Mouse (Mus musculus): ENCODE data around the gene Tmem102. TPM values are rescaled to one million over a fixed set of nuclear protein-coding genes. Genes with fewer than 3 reads are reported as not detected.

Tmem102 gene
- polyA plus RNA-seq (2014; fragmentation: Nextera tagmentation; extraction: Ambion mirVana) = 0.83 and 0.93 TPM in 2 replicates

DNA sequence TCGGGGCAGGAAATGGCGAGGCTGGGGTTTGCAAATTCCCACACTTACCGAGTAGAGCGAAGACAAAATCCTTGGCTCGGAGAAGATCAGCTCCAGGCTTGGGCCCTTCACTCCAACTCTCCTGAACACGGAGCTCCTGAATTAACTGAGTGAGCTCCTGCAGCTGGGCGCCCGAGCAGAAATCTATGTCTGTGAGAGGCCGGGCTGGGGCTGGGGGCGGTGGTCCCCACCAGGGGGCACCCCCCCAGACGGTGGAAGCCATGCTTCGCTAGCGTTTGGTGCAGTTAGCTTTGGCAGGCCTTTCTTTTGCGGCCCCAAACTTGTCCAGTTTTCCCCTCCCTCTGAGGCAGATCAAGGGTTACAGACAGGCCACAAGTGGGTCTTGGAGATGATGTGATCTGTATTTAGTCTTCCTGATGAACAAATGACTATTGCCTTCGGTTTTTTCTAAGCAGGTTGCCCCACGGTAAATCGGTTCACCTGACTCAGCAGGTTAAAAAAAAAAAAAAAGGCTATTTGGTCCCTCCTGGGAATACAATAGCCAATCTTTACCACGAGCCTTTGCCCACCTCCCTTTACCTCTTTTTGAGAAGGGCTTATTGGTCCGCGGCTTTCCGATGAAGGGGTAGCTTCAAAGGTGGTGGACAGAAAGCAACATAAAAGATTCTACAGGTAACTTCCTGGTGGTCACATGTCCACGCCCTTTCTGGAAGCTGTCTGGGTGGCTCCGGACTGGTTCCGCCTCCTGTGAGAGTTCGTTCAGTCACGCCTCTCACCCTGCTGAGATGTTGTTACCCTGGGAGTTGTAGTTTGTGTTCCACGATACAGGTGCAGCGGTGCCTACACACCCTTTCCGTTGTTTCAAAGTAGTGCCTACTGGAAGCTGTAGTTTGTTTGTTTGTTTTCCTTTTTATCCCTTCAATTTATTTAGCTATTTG, at the start of gene Tmem102:
Gene Tmem102 (minus strand): TSS at position 653 of the 938 bp plus-strand sequence.
- DNase-seq (ENCODE audit: low spot score) = peak; percentile 22
- WGBS = 5% methylated on average over 29 of the region's 29 CpGs
- H3K27ac ChIP-seq (ENCODE audit: low read depth, low read length) = no peak within 1 kb of the TSS
- no peak for ATAC-seq (ENCODE audit: low FRiP score)
- no peaks in the 10 kb centered on the region for H3K36me3 ChIP-seq (ENCODE audit: control insufficient read depth, insufficient read depth, low read length)
- peaks cover 51% of the 10 kb centered on the region for H3K27me3 ChIP-seq (ENCODE audit: control insufficient read depth, insufficient read depth, low read length)
- H3K4me2 ChIP-seq (replicated peaks; ENCODE audit: low read depth, low read length) = peak within 1 kb of the TSS; percentile 22
- H3K9me3 ChIP-seq (ENCODE audit: control insufficient read depth, low read length) = no peaks in the 10 kb centered on the region
- H3K4me3 ChIP-seq (ENCODE audit: low read depth, low read length) = 0 out of 2 replicates have a peak within 1 kb of the TSS, but pooled peaks have one; percentile 11
- no peak within 1 kb of the TSS for H3K9ac ChIP-seq (ENCODE audit: low read depth, low read length)
- H3K4me1 ChIP-seq (replicated peaks; ENCODE audit: control insufficient read depth, insufficient read depth, low read length) = peaks cover 13% of the 10 kb centered on the region

DNA sequence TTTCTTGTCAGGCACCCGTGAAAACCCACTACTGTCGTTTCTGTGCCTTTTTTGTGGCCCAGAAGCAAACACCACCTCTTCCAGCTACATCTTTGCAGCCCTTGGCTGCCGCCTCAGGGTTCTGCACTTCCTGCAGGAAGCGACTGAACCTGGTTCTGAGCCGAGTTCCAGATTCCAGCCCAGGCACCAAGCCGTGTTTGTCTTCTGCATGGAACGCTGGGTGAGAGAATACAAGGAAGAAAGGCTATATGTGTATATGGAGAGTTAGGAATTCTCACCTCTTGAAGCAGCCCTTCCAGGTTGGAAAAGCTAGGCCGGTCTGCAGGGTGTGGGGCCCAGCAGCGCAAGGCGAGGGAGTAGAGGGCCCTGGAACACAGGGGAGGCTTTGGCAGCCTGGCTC, 49.3 kb upstream of the Tmem102 start:
- H3K27me3 ChIP-seq (ENCODE audit: control insufficient read depth, insufficient read depth, low read length) = peaks cover 17% of the 10 kb centered on the region
- ATAC-seq (ENCODE audit: low FRiP score) = no peak
- no peak overlapping the region for H3K27ac ChIP-seq (ENCODE audit: low read depth, low read length)
- no peak overlapping the region for H3K4me3 ChIP-seq (ENCODE audit: low read depth, low read length)
- DNase-seq (ENCODE audit: low spot score) = no peak
- 90% methylated on average over 10 of the region's 10 CpGs for WGBS
- no peak overlapping the region for H3K9ac ChIP-seq (ENCODE audit: low read depth, low read length)
- peaks cover 3% of the 10 kb centered on the region; the same call in 1 of the 2 replicates for H3K4me1 ChIP-seq (replicated peaks; ENCODE audit: control insufficient read depth, insufficient read depth, low read length)
- no peaks in the 10 kb centered on the region for H3K9me3 ChIP-seq (ENCODE audit: control insufficient read depth, low read length)
- no peak overlapping the region for H3K4me2 ChIP-seq (replicated peaks; ENCODE audit: low read depth, low read length)
- no peaks in the 10 kb centered on the region for H3K36me3 ChIP-seq (ENCODE audit: control insufficient read depth, insufficient read depth, low read length)

DNA sequence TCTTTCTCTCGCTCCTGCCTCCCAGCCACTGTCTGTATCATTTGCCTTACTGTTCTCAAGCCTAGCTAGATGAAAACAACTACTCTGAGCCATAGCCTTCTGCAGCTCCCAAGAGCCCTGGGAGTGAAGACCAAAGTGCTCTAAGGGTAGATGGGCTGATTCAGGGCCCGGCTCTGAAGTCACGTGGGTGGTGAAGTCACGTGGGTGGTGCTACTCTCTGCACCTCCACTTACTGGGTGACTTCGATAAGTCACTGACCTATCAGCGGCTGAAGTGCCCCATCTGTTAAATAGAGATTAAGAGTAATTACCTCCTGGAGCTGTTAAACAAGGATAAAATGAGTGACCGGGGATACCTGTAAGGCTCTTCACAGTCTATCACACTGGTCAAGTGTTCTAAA, 48.6 kb upstream of the Tmem102 start:
- H3K9me3 ChIP-seq (ENCODE audit: control insufficient read depth, low read length) = no peaks in the 10 kb centered on the region
- peak; percentile 27; the same call in 1 of the 2 replicates for ATAC-seq (ENCODE audit: low FRiP score)
- no peak overlapping the region for H3K27ac ChIP-seq (ENCODE audit: low read depth, low read length)
- peaks cover 15% of the 10 kb centered on the region for H3K27me3 ChIP-seq (ENCODE audit: control insufficient read depth, insufficient read depth, low read length)
- no peak overlapping the region for H3K4me2 ChIP-seq (replicated peaks; ENCODE audit: low read depth, low read length)
- no peak for DNase-seq (ENCODE audit: low spot score)
- peaks cover 3% of the 10 kb centered on the region; the same call in 1 of the 2 replicates for H3K4me1 ChIP-seq (replicated peaks; ENCODE audit: control insufficient read depth, insufficient read depth, low read length)
- WGBS = 79% methylated on average over 7 of the region's 7 CpGs
- H3K4me3 ChIP-seq (ENCODE audit: low read depth, low read length) = no peak overlapping the region
- no peaks in the 10 kb centered on the region for H3K36me3 ChIP-seq (ENCODE audit: control insufficient read depth, insufficient read depth, low read length)
- no peak overlapping the region for H3K9ac ChIP-seq (ENCODE audit: low read depth, low read length)

DNA sequence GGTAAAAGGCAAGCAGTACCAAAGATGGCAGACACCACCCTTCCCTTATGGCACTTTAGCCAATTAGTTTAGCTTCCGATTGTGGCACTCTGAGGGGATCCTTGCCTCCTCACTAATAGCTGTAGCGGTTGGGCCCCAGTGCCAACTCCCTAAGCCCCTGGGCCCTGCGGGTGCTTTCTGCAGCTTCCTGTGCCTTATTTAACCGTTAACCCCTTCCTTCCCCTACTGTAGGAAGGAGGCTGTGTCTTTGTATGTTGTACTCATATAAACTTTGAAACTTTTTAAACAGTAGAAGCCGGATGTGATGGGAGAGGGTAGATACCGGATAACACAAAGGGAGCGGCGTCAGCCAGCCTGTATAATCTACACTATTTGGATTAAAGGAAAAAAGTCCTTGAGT, 45.3 kb upstream of the Tmem102 start:
- no peak overlapping the region for H3K27ac ChIP-seq (ENCODE audit: low read depth, low read length)
- no peak overlapping the region for H3K4me2 ChIP-seq (replicated peaks; ENCODE audit: low read depth, low read length)
- no peak overlapping the region for H3K9ac ChIP-seq (ENCODE audit: low read depth, low read length)
- 84% methylated on average over 8 of the region's 8 CpGs for WGBS
- no peaks in the 10 kb centered on the region for H3K36me3 ChIP-seq (ENCODE audit: control insufficient read depth, insufficient read depth, low read length)
- no peak for ATAC-seq (ENCODE audit: low FRiP score)
- no peaks in the 10 kb centered on the region for H3K9me3 ChIP-seq (ENCODE audit: control insufficient read depth, low read length)
- H3K27me3 ChIP-seq (ENCODE audit: control insufficient read depth, insufficient read depth, low read length) = no peaks in the 10 kb centered on the region
- DNase-seq (ENCODE audit: low spot score) = no peak
- H3K4me3 ChIP-seq (ENCODE audit: low read depth, low read length) = no peak overlapping the region
- H3K4me1 ChIP-seq (replicated peaks; ENCODE audit: control insufficient read depth, insufficient read depth, low read length) = peaks cover 8% of the 10 kb centered on the region

DNA sequence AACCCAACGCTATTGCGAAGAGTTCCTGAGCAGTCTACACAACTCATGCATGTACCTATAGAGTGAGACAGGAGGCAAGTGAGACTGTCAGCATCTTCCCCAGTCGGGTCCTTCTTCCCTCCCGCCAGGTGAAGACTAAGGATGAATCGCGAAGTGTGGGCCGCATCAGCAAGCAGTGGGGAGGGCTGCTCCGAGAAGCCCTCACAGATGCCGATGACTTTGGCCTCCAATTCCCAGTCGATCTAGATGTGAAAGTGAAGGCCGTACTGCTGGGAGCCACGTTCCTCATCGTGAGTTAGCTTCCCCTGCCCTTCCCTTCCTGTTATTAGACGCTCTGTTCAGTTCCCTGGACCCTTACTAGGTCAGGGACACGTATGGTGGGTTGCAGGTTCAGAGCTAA, 44.5 kb upstream of the Tmem102 start:
- DNase-seq (ENCODE audit: low spot score) (no peak), ATAC-seq (ENCODE audit: low FRiP score) (no peak)
- WGBS = 94% methylated on average over 15 of the region's 15 CpGs
- Histone ChIP-seq H3K4me2 (replicated peaks; ENCODE audit: low read depth, low read length) (no peak overlapping the region), H3K36me3 (ENCODE audit: control insufficient read depth, insufficient read depth, low read length) (no peaks in the 10 kb centered on the region), H3K4me3 (ENCODE audit: low read depth, low read length) (no peak overlapping the region), H3K27me3 (ENCODE audit: control insufficient read depth, insufficient read depth, low read length) (no peaks in the 10 kb centered on the region), H3K27ac (ENCODE audit: low read depth, low read length) (no peak overlapping the region), H3K4me1 (replicated peaks; ENCODE audit: control insufficient read depth, insufficient read depth, low read length) (peaks cover 10% of the 10 kb centered on the region), H3K9me3 (ENCODE audit: control insufficient read depth, low read length) (no peaks in the 10 kb centered on the region), H3K9ac (ENCODE audit: low read depth, low read length) (no peak overlapping the region)

DNA sequence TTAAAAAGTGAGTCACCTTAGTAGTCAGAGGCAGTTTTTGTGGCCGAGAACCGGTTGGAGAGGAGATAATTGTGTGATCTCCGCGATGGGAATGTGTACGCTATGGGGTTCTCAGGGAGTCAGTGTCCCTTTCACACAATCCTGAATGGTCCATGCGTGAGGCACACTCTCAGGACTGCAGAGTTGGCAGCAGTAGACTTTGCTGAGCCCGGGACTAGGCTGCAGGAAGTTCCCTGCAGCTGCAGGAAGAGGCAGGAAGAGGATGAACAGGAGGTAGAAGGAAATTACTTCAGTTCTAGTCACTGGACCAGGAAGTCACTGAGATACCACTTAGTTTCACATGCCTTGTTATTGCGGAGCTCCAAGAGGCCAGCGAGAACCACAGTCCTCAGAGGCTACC, 43.7 kb upstream of the Tmem102 start:
- no peak overlapping the region for H3K4me2 ChIP-seq (replicated peaks; ENCODE audit: low read depth, low read length)
- H3K27ac ChIP-seq (ENCODE audit: low read depth, low read length) = no peak overlapping the region
- no peaks in the 10 kb centered on the region for H3K27me3 ChIP-seq (ENCODE audit: control insufficient read depth, insufficient read depth, low read length)
- no peaks in the 10 kb centered on the region for H3K9me3 ChIP-seq (ENCODE audit: control insufficient read depth, low read length)
- ATAC-seq (ENCODE audit: low FRiP score) (no peak), DNase-seq (ENCODE audit: low spot score) (no peak)
- 94% methylated on average over 9 of the region's 9 CpGs for WGBS
- no peak overlapping the region for H3K4me3 ChIP-seq (ENCODE audit: low read depth, low read length)
- peaks cover 10% of the 10 kb centered on the region for H3K4me1 ChIP-seq (replicated peaks; ENCODE audit: control insufficient read depth, insufficient read depth, low read length)
- H3K9ac ChIP-seq (ENCODE audit: low read depth, low read length) = no peak overlapping the region
- no peaks in the 10 kb centered on the region for H3K36me3 ChIP-seq (ENCODE audit: control insufficient read depth, insufficient read depth, low read length)

DNA sequence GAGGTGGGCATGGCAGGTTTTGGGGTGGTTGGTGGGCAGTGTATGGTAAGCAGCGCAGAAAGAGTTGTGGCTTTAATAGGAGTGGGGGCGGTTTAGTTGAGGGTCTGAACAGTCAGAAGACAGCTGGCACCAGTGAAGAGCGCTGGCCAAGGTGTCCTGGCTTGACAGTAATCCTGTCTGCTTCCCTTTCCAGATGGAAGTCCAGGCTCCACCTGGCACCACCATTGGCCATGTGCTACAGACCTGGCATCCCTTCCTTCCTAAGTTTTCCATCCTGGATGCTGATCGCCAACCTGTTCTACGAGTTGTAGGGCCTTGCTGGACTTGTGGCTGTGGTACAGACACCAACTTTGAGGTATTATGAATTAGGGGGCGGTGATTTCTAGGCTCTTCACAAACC, 42.6 kb upstream of the Tmem102 start:
- H3K27ac ChIP-seq (ENCODE audit: low read depth, low read length) = no peak overlapping the region
- peak overlapping the region; percentile 80; the same call in 1 of the 2 replicates for H3K4me2 ChIP-seq (replicated peaks; ENCODE audit: low read depth, low read length)
- peak overlapping the region; percentile 6 for H3K4me3 ChIP-seq (ENCODE audit: low read depth, low read length)
- ATAC-seq (ENCODE audit: low FRiP score) = no peak
- H3K4me1 ChIP-seq (replicated peaks; ENCODE audit: control insufficient read depth, insufficient read depth, low read length) = peaks cover 10% of the 10 kb centered on the region
- H3K36me3 ChIP-seq (ENCODE audit: control insufficient read depth, insufficient read depth, low read length) = no peaks in the 10 kb centered on the region
- no peak for DNase-seq (ENCODE audit: low spot score)
- 93% methylated on average over 6 of the region's 6 CpGs for WGBS
- no peak overlapping the region for H3K9ac ChIP-seq (ENCODE audit: low read depth, low read length)
- no peaks in the 10 kb centered on the region for H3K9me3 ChIP-seq (ENCODE audit: control insufficient read depth, low read length)
- no peaks in the 10 kb centered on the region for H3K27me3 ChIP-seq (ENCODE audit: control insufficient read depth, insufficient read depth, low read length)

DNA sequence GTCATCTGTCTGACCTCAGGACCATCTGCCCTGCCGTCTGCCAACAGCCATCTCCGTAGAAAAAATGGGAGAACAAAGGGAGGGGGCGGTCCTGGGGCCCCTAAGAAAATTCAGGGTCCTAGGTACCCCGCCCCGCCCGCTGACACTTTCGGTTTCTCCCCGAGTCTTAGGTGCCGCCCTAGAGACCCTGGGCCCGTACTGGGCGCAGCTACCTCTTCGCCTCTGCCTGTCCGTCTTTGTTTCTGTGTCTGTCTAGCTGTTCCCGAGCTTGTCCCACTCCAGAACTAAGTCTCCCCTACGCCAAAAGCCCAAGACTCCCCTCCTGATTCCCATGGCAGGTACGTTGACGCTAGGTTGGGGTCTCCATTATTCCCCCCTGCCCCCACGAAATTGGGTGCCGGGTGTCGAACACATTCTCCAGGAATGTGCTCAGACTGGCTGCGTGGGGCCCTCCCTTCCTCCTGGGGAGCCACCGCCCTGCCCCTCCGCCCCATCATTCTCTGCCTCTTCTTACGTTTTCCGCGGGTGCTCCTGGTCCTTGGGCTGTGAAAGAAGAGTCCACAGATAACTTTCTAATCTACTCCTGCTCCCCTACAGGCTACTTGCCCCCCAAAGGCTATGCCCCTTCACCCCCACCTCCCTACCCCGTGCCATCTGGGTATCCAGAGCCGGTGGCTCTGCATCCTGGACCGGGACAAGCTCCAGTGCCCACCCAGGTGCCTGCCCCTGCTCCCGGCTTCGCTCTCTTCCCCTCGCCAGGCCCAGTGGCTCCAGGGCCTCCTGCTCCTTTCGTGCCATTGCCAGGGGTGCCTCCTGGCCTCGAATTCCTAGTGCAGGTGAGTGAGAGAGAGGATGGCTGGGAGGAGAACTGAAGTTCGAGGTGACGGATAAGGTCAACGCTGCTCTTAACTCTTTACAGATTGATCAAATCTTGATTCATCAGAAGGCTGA, 41.6 kb upstream of the Tmem102 start:
- no peaks in the 10 kb centered on the region for H3K36me3 ChIP-seq (ENCODE audit: control insufficient read depth, insufficient read depth, low read length)
- peak overlapping the region; percentile 91 for H3K9ac ChIP-seq (ENCODE audit: low read depth, low read length)
- peak overlapping the region; percentile 74 for H3K4me3 ChIP-seq (ENCODE audit: low read depth, low read length)
- H3K4me2 ChIP-seq (replicated peaks; ENCODE audit: low read depth, low read length) = peak overlapping the region; percentile 80
- H3K9me3 ChIP-seq (ENCODE audit: control insufficient read depth, low read length) = no peaks in the 10 kb centered on the region
- DNase-seq (ENCODE audit: low spot score) = peak; percentile 27
- 11% methylated on average over 37 of the region's 37 CpGs for WGBS
- H3K27me3 ChIP-seq (ENCODE audit: control insufficient read depth, insufficient read depth, low read length) = no peaks in the 10 kb centered on the region
- H3K27ac ChIP-seq (ENCODE audit: low read depth, low read length) = peak overlapping the region; percentile 94
- peaks cover 10% of the 10 kb centered on the region for H3K4me1 ChIP-seq (replicated peaks; ENCODE audit: control insufficient read depth, insufficient read depth, low read length)
- peak; percentile 62 for ATAC-seq (ENCODE audit: low FRiP score)
